Comparison of ENCODE assay signal across 9 mouse cellular contexts in genomic region chr10:119452698-119453097, GRCm38 (mm10). TPM values are rescaled to one million over a fixed set of nuclear protein-coding genes. Genes with fewer than 3 reads are reported as not detected.
DNase-seq lines count a peak whose midpoint lies in the region; ATAC-seq and TF ChIP-seq lines count a peak whose summit lies in the region.
"Had no signal": no experiment of that assay in that cellular context is flagged by ENCODE, and none has a peak within 500 bp of the region (broad histone marks: within the 10 kb centered on the region; RNA-seq: fewer than 3 reads in every experiment).

No protein-coding gene starts in this region.

- H3K4me2 ChIP-seq in lung, embryonic 14.5 days: peak overlapping the region; percentile 95
- peak overlapping the region; percentile 97 for H3K4me2 ChIP-seq in forebrain, embryonic 14.5 days (ENCODE audit: low read length)
- H3K4me2 ChIP-seq in limb, embryonic 12.5 days: peak overlapping the region; percentile 91
- H3K4me2 ChIP-seq in neural tube, embryonic 14.5 days (ENCODE audit: low read depth, low read length): peak overlapping the region; percentile 69

- H3K36me3 ChIP-seq in lung, embryonic 14.5 days (ENCODE audit: insufficient read depth): no peaks in the 10 kb centered on the region
- no peaks in the 10 kb centered on the region for H3K36me3 ChIP-seq in forebrain, embryonic 14.5 days (ENCODE audit: control insufficient read depth, insufficient read depth, low read length)
- H3K36me3 ChIP-seq in limb, embryonic 12.5 days: no peaks in the 10 kb centered on the region
- H3K36me3 ChIP-seq in neural tube, embryonic 14.5 days (ENCODE audit: control insufficient read depth, insufficient read depth, low read length): no peaks in the 10 kb centered on the region

- no peak overlapping the region for H3K9ac ChIP-seq in lung, embryonic 14.5 days
- H3K9ac ChIP-seq in forebrain, embryonic 14.5 days (ENCODE audit: low read length): peak overlapping the region; percentile 81
- 0 out of 2 replicates have a peak overlapping the region, but pooled peaks have one; percentile 84 for H3K9ac ChIP-seq in limb, embryonic 12.5 days (replicated peaks)
- H3K9ac ChIP-seq in neural tube, embryonic 14.5 days (replicated peaks; ENCODE audit: low read depth, low read length): no peak overlapping the region

- no peak for ATAC-seq in lung, embryonic 14.5 days (ENCODE audit: insufficient read depth)
- ATAC-seq in forebrain, embryonic 14.5 days: no peak
- no peak for ATAC-seq in limb, embryonic 12.5 days (ENCODE audit: insufficient number of reproducible peaks, insufficient read depth, low FRiP score, low TSS enrichment, low read depth)
- ATAC-seq in neural tube, embryonic 14.5 days (ENCODE audit: low read depth): no peak

- WGBS in lung, embryonic 14.5 days: 49% methylated on average over 5 of the region's 5 CpGs
- WGBS in forebrain, embryonic 14.5 days: 45% methylated on average over 5 of the region's 5 CpGs
- 37% methylated on average over 5 of the region's 5 CpGs for WGBS in limb, embryonic 12.5 days
- 43% methylated on average over 5 of the region's 5 CpGs for WGBS in neural tube, embryonic 14.5 days

- no peak overlapping the region for H3K27ac ChIP-seq in lung, embryonic 14.5 days (ENCODE audit: low read depth)
- no peak overlapping the region for H3K27ac ChIP-seq in forebrain, embryonic 14.5 days (ENCODE audit: low read depth, low read length)
- no peak overlapping the region for H3K27ac ChIP-seq in limb, embryonic 12.5 days
- H3K27ac ChIP-seq in neural tube, embryonic 14.5 days (ENCODE audit: low read depth, low read length): 0 out of 2 replicates have a peak overlapping the region, but pooled peaks have one; percentile 16

- H3K4me3 ChIP-seq in lung, embryonic 14.5 days (ENCODE audit: low read depth, low read length): no peak overlapping the region
- peak overlapping the region; percentile 72; the same call in 1 of the 2 replicates for H3K4me3 ChIP-seq in forebrain, embryonic 14.5 days (ENCODE audit: low read depth, low read length)
- peak overlapping the region; percentile 73 for H3K4me3 ChIP-seq in limb, embryonic 12.5 days (replicated peaks)
- H3K4me3 ChIP-seq in neural tube, embryonic 14.5 days (ENCODE audit: low read depth, low read length): peak overlapping the region; percentile 74

- no peaks in the 10 kb centered on the region for H3K4me1 ChIP-seq in lung, embryonic 14.5 days (ENCODE audit: insufficient read depth)
- H3K4me1 ChIP-seq in forebrain, embryonic 14.5 days (ENCODE audit: control insufficient read depth, insufficient read depth, low read length): peaks cover 11% of the 10 kb centered on the region
- peaks cover 18% of the 10 kb centered on the region for H3K4me1 ChIP-seq in limb, embryonic 12.5 days (replicated peaks)
- peaks cover 10% of the 10 kb centered on the region for H3K4me1 ChIP-seq in neural tube, embryonic 14.5 days (ENCODE audit: control insufficient read depth, insufficient read depth, low read length)

- DNase-seq in lung, embryonic 14.5 days: no peak
- no peak for DNase-seq in lung, postnatal 25 days (ENCODE audit: low spot score)
- no peak for DNase-seq in forebrain, embryonic 14.5 days (ENCODE audit: low spot score)
- DNase-seq in adrenal gland, adult 8-10 months: no peak
- no peak for DNase-seq in lung, postnatal 4 days
- DNase-seq: lung, postnatal 36 days had no signal

- 0 out of 2 replicates have a peak, but pooled peaks cover 10% of the 10 kb centered on the region for H3K27me3 ChIP-seq in lung, embryonic 14.5 days (ENCODE audit: insufficient read depth, low read length)
- no peaks in the 10 kb centered on the region for H3K27me3 ChIP-seq in forebrain, embryonic 14.5 days (replicated peaks; ENCODE audit: control insufficient read depth, insufficient read depth, low read length)
- H3K27me3 ChIP-seq in limb, embryonic 12.5 days: peaks cover 15% of the 10 kb centered on the region
- H3K27me3 ChIP-seq in neural tube, embryonic 14.5 days (ENCODE audit: control insufficient read depth, insufficient read depth, low read length): no peaks in the 10 kb centered on the region

- TF ChIP-seq CTCF in lung, embryonic 14.5 days (IDR thresholded peaks at IDR 0.05; ENCODE audit: low read depth): no peak

- no peaks in the 10 kb centered on the region for H3K9me3 ChIP-seq in lung, embryonic 14.5 days (ENCODE audit: low read depth, low read length)
- H3K9me3 ChIP-seq in forebrain, embryonic 14.5 days (replicated peaks; ENCODE audit: control insufficient read depth, low read length): no peaks in the 10 kb centered on the region
- no peaks in the 10 kb centered on the region for H3K9me3 ChIP-seq in limb, embryonic 12.5 days
- no peaks in the 10 kb centered on the region for H3K9me3 ChIP-seq in neural tube, embryonic 14.5 days (ENCODE audit: control insufficient read depth, low read length)

RNA-seq across cellular contexts. Expression of gene Grip1, which starts 0.9 kb away (rescaled TPM):
- 2.5 and 2.6 TPM in 2 replicates for polyA plus RNA-seq in lung, embryonic 14.5 days (2014; fragmentation: Nextera tagmentation; extraction: Ambion mirVana)
- 15.0 and 15.6 TPM in 2 replicates for polyA plus RNA-seq in forebrain, embryonic 14.5 days (2014; fragmentation: Nextera tagmentation; extraction: Ambion mirVana)
- 4.9 and 5.0 TPM in 2 replicates for polyA plus RNA-seq in limb, embryonic 12.5 days (2016; fragmentation: Nextera tagmentation; extraction: Ambion mirVana)
- 26.6 and 27.0 TPM in 2 replicates for polyA plus RNA-seq in neural tube, embryonic 14.5 days (2014; fragmentation: Nextera tagmentation; extraction: Ambion mirVana)
- 1 to 10 TPM in 1 of 4 experiments, under 1 TPM in 3; 0.46 to 1.0 (median 0.91) TPM for total RNA-seq in adrenal gland, adult 8-10 months (2022)
- total RNA-seq: gastrocnemius, adult 18-20 months had no signal

Comparison
In these comparisons a context has a peak if more than half of its experiments do, and no peak if none do; other contexts are left out.
1. H3K9ac ChIP-seq: peak in forebrain, embryonic 14.5 days (single experiment) and limb, embryonic 12.5 days (single experiment); none in lung, embryonic 14.5 days (single experiment) and neural tube, embryonic 14.5 days (single experiment).
2. Peak in every context shown above with its lines, with median percentiles within 50 percentile points of each other: H3K4me2 ChIP-seq.